Comparison of ENCODE assay signal across 10 mouse cellular contexts in the genomic region with DNA sequence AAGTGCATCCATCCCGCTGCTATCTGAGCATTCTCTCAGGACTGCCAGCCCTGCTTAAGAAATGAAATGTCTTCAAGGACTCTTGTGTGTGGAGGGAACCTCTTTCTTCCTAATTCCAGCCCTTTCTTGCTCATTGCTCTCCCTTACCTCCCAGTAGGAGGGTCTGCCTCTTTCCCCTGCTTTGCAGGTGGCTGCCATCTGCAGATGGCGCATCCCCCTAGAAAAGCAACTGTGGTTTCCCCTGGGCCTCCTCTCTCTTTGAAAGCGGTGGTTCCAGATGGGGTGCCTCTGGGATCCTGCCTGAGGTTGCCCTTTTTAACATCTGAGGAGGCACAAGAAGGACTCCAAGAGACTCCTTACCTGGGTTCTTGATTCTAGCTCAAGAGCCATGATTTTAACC. TPM values are rescaled to one million over a fixed set of nuclear protein-coding genes. Genes with fewer than 3 reads are reported as not detected.
DNase-seq lines count a peak whose midpoint lies in the region; ATAC-seq and TF ChIP-seq lines count a peak whose summit lies in the region.
"Had no signal": no experiment of that assay in that cellular context is flagged by ENCODE, and none has a peak within 500 bp of the region (broad histone marks: within the 10 kb centered on the region; RNA-seq: fewer than 3 reads in every experiment).

No protein-coding gene starts in this region.

- no peak for TF ChIP-seq POLR2A in cerebellum, adult 2 months (IDR thresholded peaks at IDR 0.05; ENCODE audit: borderline replicate concordance, insufficient read depth, low read length)
- no peak for TF ChIP-seq POLR2A in thymus, adult 2 months (IDR thresholded peaks at IDR 0.05; ENCODE audit: control insufficient read depth, extremely low read depth, insufficient read depth, low read length, poor library complexity)

- H3K9me3 ChIP-seq in hindbrain, embryonic 16.5 days (ENCODE audit: control insufficient read depth, low read length): no peaks in the 10 kb centered on the region
- H3K9me3 ChIP-seq: embryonic facial prominence, embryonic 13.5 days had no signal

- no peaks in the 10 kb centered on the region for H3K27me3 ChIP-seq in cerebellum, adult 2 months (ENCODE audit: control insufficient read depth, insufficient read depth, low read length)
- no peaks in the 10 kb centered on the region for H3K27me3 ChIP-seq in hindbrain, embryonic 16.5 days (replicated peaks; ENCODE audit: control insufficient read depth, insufficient read depth, low read length)
- H3K27me3 ChIP-seq in thymus, adult 2 months (ENCODE audit: control insufficient read depth, insufficient read depth, low read length): no peaks in the 10 kb centered on the region

- TF ChIP-seq CTCF in cerebellum, adult 2 months (IDR thresholded peaks at IDR 0.05; ENCODE audit: borderline replicate concordance, insufficient read depth, low read depth, low read length): no peak
- no peak for TF ChIP-seq CTCF in left cerebral cortex, adult 2 months (IDR thresholded peaks at IDR 0.05)
- no peak for TF ChIP-seq CTCF in thymus, adult 2 months (IDR thresholded peaks at IDR 0.05; ENCODE audit: borderline replicate concordance, control insufficient read depth, extremely low read depth, insufficient read depth, low read length, poor library complexity)

- H3K4me2 ChIP-seq in hindbrain, embryonic 16.5 days (ENCODE audit: low read length): peak overlapping the region; percentile 96

- H3K9ac ChIP-seq in hindbrain, embryonic 16.5 days (ENCODE audit: low read depth, low read length): no peak overlapping the region
- H3K9ac ChIP-seq: embryonic facial prominence, embryonic 13.5 days had no signal

- peak in 1 of 2 experiments; percentile 52 for DNase-seq in cerebellum, adult 2 months
- no peak for DNase-seq in left cerebral cortex, adult 2 months (ENCODE audit: extremely low spot score in 1 of 2, low spot score in 2 of 2)
- DNase-seq in left cerebral cortex, postnatal 10 days (ENCODE audit: extremely low spot score in 1 of 2, low spot score in 2 of 2): no peak
- peak; percentile 78 for DNase-seq in thymus, adult 2 months
- DNase-seq in kidney, postnatal 10 days: no peak
- no peak for DNase-seq in gastrocnemius, postnatal 4 days (ENCODE audit: low spot score in 2 of 2)
- DNase-seq: kidney, postnatal 25 days had no signal

- ATAC-seq in cerebellum, adult (ENCODE audit: insufficient number of reproducible peaks, low FRiP score, low TSS enrichment): no peak
- no peak for ATAC-seq in hindbrain, embryonic 16.5 days

- H3K4me1 ChIP-seq in cerebellum, adult 2 months (ENCODE audit: control insufficient read depth, insufficient read depth, low read length): peaks cover 14% of the 10 kb centered on the region
- H3K4me1 ChIP-seq in hindbrain, embryonic 16.5 days (ENCODE audit: control insufficient read depth, insufficient read depth, low read depth, low read length): peaks cover 26% of the 10 kb centered on the region
- peaks cover 40% of the 10 kb centered on the region for H3K4me1 ChIP-seq in thymus, adult 2 months (replicated peaks; ENCODE audit: control insufficient read depth, insufficient read depth, low read length)

- intact Hi-C loops in left cerebral cortex, adult 2 months (cut with DNase I): loop anchor here (2.0 to 5.0 kb wide), 4 partner anchors 40 to 168 kb away; no protein-coding TSS in a partner anchor
- intact Hi-C loops in left cerebral cortex, postnatal 10 days (cut with DNase I): loop anchor here (2.0 to 10.0 kb wide), 2 partner anchors 64 to 168 kb away; no protein-coding TSS in a partner anchor

- H3K36me3 ChIP-seq in hindbrain, embryonic 16.5 days (ENCODE audit: control insufficient read depth, insufficient read depth, low read length): no peaks in the 10 kb centered on the region
- H3K36me3 ChIP-seq in thymus, adult 2 months (ENCODE audit: control insufficient read depth, insufficient read depth, low read length): peaks cover 8% of the 10 kb centered on the region; the same call in 1 of the 2 replicates
- H3K36me3 ChIP-seq: embryonic facial prominence, embryonic 13.5 days had no signal

- H3K4me3 ChIP-seq in cerebellum, adult 2 months (replicated peaks; ENCODE audit: insufficient read depth, low read depth, low read length): peak overlapping the region; percentile 98
- H3K4me3 ChIP-seq in left cerebral cortex, adult 2 months: peak overlapping the region; percentile 76
- peak overlapping the region; percentile 72 for H3K4me3 ChIP-seq in hindbrain, embryonic 16.5 days (ENCODE audit: low read length)
- H3K4me3 ChIP-seq in thymus, adult 2 months (ENCODE audit: control insufficient read depth, insufficient read depth, low read length): peak overlapping the region; percentile 96

- peak overlapping the region; percentile 85 for H3K27ac ChIP-seq in cerebellum, adult 2 months (ENCODE audit: insufficient read depth, low read length)
- H3K27ac ChIP-seq in left cerebral cortex, adult 2 months: peak overlapping the region; percentile 93
- H3K27ac ChIP-seq in hindbrain, embryonic 16.5 days (ENCODE audit: low read depth, low read length): no peak overlapping the region
- H3K27ac ChIP-seq in thymus, adult 2 months (ENCODE audit: control insufficient read depth, insufficient read depth, low read length): peak overlapping the region; percentile 93
- H3K27ac ChIP-seq: embryonic facial prominence, embryonic 13.5 days had no signal

- 54% methylated on average over 3 of the region's 3 CpGs for WGBS in cerebellum, adult 2 months
- 62% methylated on average over 3 of the region's 3 CpGs for WGBS in hindbrain, embryonic 16.5 days
- WGBS in thymus, adult 2 months: 16% methylated on average over 3 of the region's 3 CpGs

RNA-seq across cellular contexts. Expression of a gene that starts 2.2 kb away (rescaled TPM):
- polyA plus RNA-seq in cerebellum, adult 2 months (2012; rRNA removed): 311 and 324 TPM in 2 replicates
- 100 to 1,000 TPM; 964 to 986 TPM for total RNA-seq in left cerebral cortex, adult 2 months (2021)
- total RNA-seq in left cerebral cortex, postnatal 10 days (2021): 100 to 1,000 TPM; 792 to 820 TPM
- 127 and 139 TPM in 2 replicates for polyA plus RNA-seq in hindbrain, embryonic 16.5 days (2015; fragmentation: Nextera tagmentation; extraction: Ambion mirVana)
- 242 and 247 TPM in 2 replicates for polyA plus RNA-seq in thymus, adult 2 months (2012; rRNA removed)
- 1 to 10 TPM; 4.4 to 5.8 TPM for total RNA-seq in gastrocnemius, postnatal 4 days (2021)

Comparison
In these comparisons a context has a peak if more than half of its experiments do, and no peak if none do; other contexts are left out.
1. RNA of a gene that starts 2.2 kb away (total RNA-seq): 964 to 986 TPM in left cerebral cortex, adult 2 months and 792 to 820 TPM in left cerebral cortex, postnatal 10 days; 4.4 to 5.8 TPM in gastrocnemius, postnatal 4 days; every median in the first group is over 100 times any median in the second.
2. Peak in every context shown above with its lines, with median percentiles within 50 percentile points of each other: H3K4me3 ChIP-seq.